Mouse (Mus musculus) 3134 (cell line): ENCODE data around the gene C2cd5.
"Not testable (repeated sequence)": the region's sequence is repeated elsewhere in the genome, so short reads cannot be mapped to it uniquely, and the experiment has no call there.

ENCODE experiments used
- DNase-seq: peaks from one replicate; pipeline ENCODE4 v3.0.0-alpha.2; 2011; ENCODE audit warnings: low spot score; ENCODE audit not compliant: insufficient read length; ENCODE audit errors: extremely low read depth

The C2cd5 gene

GRCm38 (mm10) chr6:143099681-143100382 is at the start of gene C2cd5:
Gene C2cd5, minus strand, starts transcription at chr6:143100141.
- DNase-seq = peak; percentile 98

- DNase-seq = peak; percentile 74
These were observed 48.9 kb upstream of the C2cd5 start for GRCm38 (mm10) chr6:143148868-143149267.

- DNase-seq = no peak
These were observed 46.8 kb upstream of the C2cd5 start for GRCm38 (mm10) chr6:143146756-143147155.

GRCm38 (mm10) chr6:143145051-143145450 is 45.1 kb upstream of the C2cd5 start:
- no peak for DNase-seq

GRCm38 (mm10) chr6:143144556-143144955 is 44.6 kb upstream of the C2cd5 start:
- DNase-seq = peak; percentile 38

- no peak for DNase-seq
These were observed 43.9 kb upstream of the C2cd5 start for GRCm38 (mm10) chr6:143143775-143144273.

- no peak for DNase-seq
These were observed 43.4 kb upstream of the C2cd5 start for GRCm38 (mm10) chr6:143143321-143143720.

GRCm38 (mm10) chr6:143142861-143143260 is 42.9 kb upstream of the C2cd5 start:
- DNase-seq = no peak

- DNase-seq = not testable (repeated sequence)
These were observed 42.0 kb upstream of the C2cd5 start for GRCm38 (mm10) chr6:143141624-143142592.

- no peak for DNase-seq
These were observed 40.9 kb upstream of the C2cd5 start for GRCm38 (mm10) chr6:143140884-143141283.

GRCm38 (mm10) chr6:143139417-143139816 is 39.5 kb upstream of the C2cd5 start:
- no peak for DNase-seq

GRCm38 (mm10) chr6:143137341-143137740 is 37.4 kb upstream of the C2cd5 start:
- DNase-seq = no peak

- DNase-seq = no peak
These were observed 36.7 kb upstream of the C2cd5 start for GRCm38 (mm10) chr6:143136688-143137087.

- DNase-seq = no peak
These were observed 35.2 kb upstream of the C2cd5 start for GRCm38 (mm10) chr6:143135097-143135496.

- no peak for DNase-seq
These were observed 33.2 kb upstream of the C2cd5 start for GRCm38 (mm10) chr6:143133150-143133549.

GRCm38 (mm10) chr6:143131895-143132652 is 32.1 kb upstream of the C2cd5 start:
- no peak for DNase-seq

- DNase-seq = no peak
These were observed 30.5 kb upstream of the C2cd5 start for GRCm38 (mm10) chr6:143130411-143130810.

- DNase-seq = no peak
These were observed 30.0 kb upstream of the C2cd5 start for GRCm38 (mm10) chr6:143129952-143130351.

GRCm38 (mm10) chr6:143129466-143129865 is 29.5 kb upstream of the C2cd5 start:
- DNase-seq = no peak

GRCm38 (mm10) chr6:143125721-143126120 is 25.8 kb upstream of the C2cd5 start:
- DNase-seq = no peak

- DNase-seq = no peak
These were observed 19.4 kb upstream of the C2cd5 start for GRCm38 (mm10) chr6:143119325-143119724.
